Mouse (Mus musculus) cerebellum, adult 2 months (tissue): ENCODE data around the gene Prr13. TPM values are rescaled to one million over a fixed set of nuclear protein-coding genes. Genes with fewer than 3 reads are reported as not detected.

Experiments
- DNase-seq, 2 experiments: peaks; one replicate each; pipeline ENCODE4 v3.0.0; 2021
- H3K27ac ChIP-seq: fragments of 200-500 bp; 2 replicates; pipeline ENCODE4 v1.5.1; 2012; ENCODE audit warnings: low read length, control low read depth, inconsistent platforms; ENCODE audit not compliant: insufficient read depth
- H3K27me3 ChIP-seq: fragments of 200-500 bp; 2 replicates; pipeline ENCODE4 v1.6.1; 2012; ENCODE audit warnings: inconsistent platforms, mild to moderate bottlenecking, low read length, moderate library complexity; ENCODE audit not compliant: control insufficient read depth, insufficient read depth
- H3K4me1 ChIP-seq: fragments of 200-500 bp; 2 replicates; pipeline ENCODE4 v1.6.1; 2011; ENCODE audit warnings: low read length; ENCODE audit not compliant: control insufficient read depth, insufficient read depth
- H3K4me3 ChIP-seq: fragments of 200-500 bp; replicated peaks from 2 replicates; pipeline ENCODE3; 2011; ENCODE audit warnings: mild to moderate bottlenecking, low read depth, low read length, control low read depth; ENCODE audit not compliant: insufficient read depth
- CTCF ChIP-seq: fragments of 200-500 bp; IDR thresholded peaks from 2 replicates; pipeline ENCODE4 v1.5.1; 2011; ENCODE audit warnings: low read depth, mild to moderate bottlenecking, control low read depth, low read length, moderate library complexity, borderline replicate concordance; ENCODE audit not compliant: insufficient read depth
- POLR2A ChIP-seq: fragments of 200-500 bp; IDR thresholded peaks from 2 replicates; pipeline ENCODE4 v1.6.1; 2011; ENCODE audit warnings: low read length, control low read depth, borderline replicate concordance; ENCODE audit not compliant: insufficient read depth
- WGBS: fragments of 180-500 bp; shearing (Covaris S2); methylation state at CpG from one replicate; pipeline ENCODE4 v1.1.7; 2018; 5-methylcytosine and 5-hydroxymethylcytosine counted together
- polyA plus RNA-seq: library from polyadenylated mRNA; depleted of rRNA; stranded (reverse); fragments of >200 nt; gene quantifications from 2 replicates; pipeline ENCODE4 v1.2.3, GENCODE M21; 2012; rRNA removed

Gene Prr13
- polyA plus RNA-seq, 1 experiment, result 160 TPM

DNA sequence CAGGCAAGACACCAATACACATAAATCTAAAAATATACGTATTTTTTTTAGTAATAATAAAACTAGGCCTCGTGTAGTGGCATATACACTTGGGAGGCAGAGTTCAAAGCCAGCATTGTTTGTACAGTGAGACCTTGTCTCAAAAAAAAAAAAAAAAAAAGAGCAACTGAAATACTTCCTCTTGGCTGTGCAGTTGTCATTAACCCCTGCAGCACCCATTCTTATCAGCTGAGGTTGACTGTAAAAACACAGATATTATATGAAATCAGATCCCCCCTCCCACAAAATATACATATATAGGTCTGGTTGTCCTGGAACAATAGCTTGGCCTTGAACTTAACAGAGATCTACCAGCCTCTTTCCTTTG lies 47.6 kb downstream of the Prr13 start:
- Histone ChIP-seq H3K27me3 (no peaks in the 10 kb centered on the region), H3K4me3 (no peak overlapping the region), H3K27ac (no peak overlapping the region), H3K4me1 (peaks cover 17% of the 10 kb centered on the region)
- TF ChIP-seq POLR2A (no peak), CTCF (no peak)
- DNase-seq, result no peak
- 54% methylated on average over 2 of the region's 2 CpGs for WGBS

DNA sequence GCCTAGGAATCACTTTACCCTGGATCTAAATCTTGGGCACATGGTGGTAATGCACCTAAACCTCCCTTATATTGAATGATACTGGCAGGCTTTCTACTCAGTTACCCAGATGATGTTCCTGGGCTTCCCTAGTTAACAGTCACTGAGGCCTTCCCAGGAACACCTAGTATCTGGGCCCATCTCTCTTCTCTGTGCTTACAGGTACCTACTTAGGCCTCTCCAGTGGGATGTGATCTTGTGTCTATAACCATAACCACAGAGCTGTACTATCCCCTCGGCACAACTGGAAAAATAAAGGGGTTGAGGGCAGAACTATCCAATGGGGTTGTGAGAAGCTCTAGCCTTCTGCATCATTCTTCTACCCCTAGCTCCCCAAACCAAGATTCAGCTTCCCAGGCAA lies 48.0 kb downstream of the Prr13 start:
- no peak for DNase-seq
- TF ChIP-seq CTCF (no peak), POLR2A (no peak)
- WGBS, result 100% methylated on average over 1 of the region's 1 CpGs
- Histone ChIP-seq H3K4me3 (no peak overlapping the region), H3K27me3 (no peaks in the 10 kb centered on the region), H3K4me1 (peaks cover 17% of the 10 kb centered on the region), H3K27ac (no peak overlapping the region)

- Histone ChIP-seq H3K27ac (no peak overlapping the region; the same call in 1 of the 2 replicates), H3K4me3 (no peak overlapping the region), H3K27me3 (no peaks in the 10 kb centered on the region), H3K4me1 (peaks cover 22% of the 10 kb centered on the region)
- TF ChIP-seq POLR2A (no peak), CTCF (no peak)
- no peak for DNase-seq
Observed at GRCm38 (mm10) chr15:102507561-102507960, 48.7 kb downstream of the Prr13 start.

DNA sequence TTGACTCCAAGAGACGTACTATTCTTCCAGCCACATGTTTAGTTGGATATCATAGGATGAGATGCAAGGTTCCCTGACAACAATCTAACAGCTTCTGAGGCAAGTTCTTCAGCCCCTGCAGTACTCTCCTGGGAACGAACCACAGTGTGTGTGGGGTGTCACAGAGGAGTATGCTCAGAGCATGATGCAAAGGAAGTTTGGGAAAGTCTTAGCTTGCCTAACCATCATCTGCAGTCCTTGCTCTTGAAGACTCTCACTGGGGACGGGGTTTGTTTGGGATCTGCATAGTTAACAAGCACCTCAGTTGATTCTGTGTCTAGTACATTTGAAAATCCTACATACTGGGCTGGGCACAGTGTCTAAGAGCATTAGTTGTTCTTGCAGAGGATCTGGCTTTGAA lies 49.5 kb downstream of the Prr13 start:
- DNase-seq, result peak in 1 of 2 experiments; percentile 3
- H3K27me3 ChIP-seq, result no peaks in the 10 kb centered on the region
- peaks cover 29% of the 10 kb centered on the region for H3K4me1 ChIP-seq
- H3K27ac ChIP-seq, result no peak overlapping the region
- H3K4me3 ChIP-seq, result no peak overlapping the region
- TF ChIP-seq POLR2A, result no peak
- TF ChIP-seq CTCF, result no peak
- 67% methylated on average over 3 of the region's 3 CpGs for WGBS

DNA sequence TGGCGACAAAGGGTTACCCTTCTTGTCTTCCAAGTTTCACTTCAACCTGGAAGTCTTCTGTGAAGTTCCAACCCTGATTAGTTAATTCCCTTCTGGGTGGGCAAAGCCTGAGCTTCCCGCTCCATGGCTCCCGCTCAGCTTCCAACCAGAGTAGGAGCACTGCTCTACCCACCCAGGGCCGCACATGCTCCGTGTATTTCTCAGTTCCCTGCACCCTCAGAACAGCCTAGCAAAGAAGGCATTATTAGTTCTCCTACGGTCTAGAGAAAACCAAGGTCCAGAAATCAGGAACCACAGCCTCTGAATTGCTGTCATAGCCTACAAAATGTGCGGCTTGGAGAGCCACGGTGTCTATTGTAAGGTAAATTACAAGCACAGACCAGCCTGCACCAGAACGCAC lies 51.3 kb downstream of the Prr13 start:
- Histone ChIP-seq H3K27ac (peak overlapping the region; percentile 70), H3K27me3 (no peaks in the 10 kb centered on the region), H3K4me1 (peaks cover 27% of the 10 kb centered on the region), H3K4me3 (peak overlapping the region; percentile 71)
- 3% methylated on average over 9 of the region's 9 CpGs for WGBS
- TF ChIP-seq CTCF, result no peak
- TF ChIP-seq POLR2A, result no peak
- no peak for DNase-seq

DNA sequence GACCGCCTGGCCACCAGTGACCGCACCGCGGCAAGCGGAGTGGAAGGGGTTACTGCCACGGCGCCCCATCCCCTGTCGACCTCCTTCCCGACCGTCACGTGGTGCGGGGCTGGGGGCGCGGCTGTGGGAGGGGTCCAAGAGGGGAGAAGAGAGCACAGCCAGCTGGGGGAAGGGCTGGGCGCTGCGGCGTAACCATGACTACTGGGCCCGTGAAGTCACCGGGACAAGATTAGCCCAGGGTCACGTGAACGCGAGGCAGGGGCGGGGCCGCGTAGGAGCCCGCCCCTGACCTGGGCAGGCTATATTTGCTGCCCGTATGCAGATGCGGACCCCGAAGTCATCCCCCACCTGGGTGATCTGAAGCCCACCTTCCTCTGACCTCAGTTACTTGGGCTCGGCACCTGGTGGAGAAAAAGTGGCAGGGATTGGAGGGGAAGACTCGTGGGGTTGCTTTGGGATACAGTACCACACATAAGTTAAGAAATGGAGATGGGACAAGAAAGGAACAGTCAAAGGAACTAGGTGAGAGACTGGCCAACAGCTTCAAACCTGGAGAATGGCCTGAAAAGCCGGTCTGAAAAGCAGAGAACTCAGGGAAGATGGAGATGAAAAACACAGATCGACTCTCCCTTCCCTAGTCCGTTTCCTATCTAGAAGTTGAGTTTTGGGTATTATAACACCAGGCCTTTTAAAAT lies 51.9 kb downstream of the Prr13 start:
- TF ChIP-seq CTCF, result no peak
- no peak for TF ChIP-seq POLR2A
- under 1% methylated on average over 33 of the region's 34 CpGs for WGBS
- H3K27ac ChIP-seq, result peak overlapping the region; percentile 70
- peak; percentile 81 for DNase-seq
- H3K4me3 ChIP-seq, result peak overlapping the region; percentile 71
- H3K27me3 ChIP-seq, result no peaks in the 10 kb centered on the region
- H3K4me1 ChIP-seq, result peaks cover 24% of the 10 kb centered on the region

GRCm38 (mm10) chr15:102511285-102511833 lies 52.5 kb downstream of the Prr13 start:
- TF ChIP-seq POLR2A (no peak), CTCF (no peak)
- H3K4me3 ChIP-seq, result peak overlapping the region; percentile 5
- peak overlapping the region; percentile 70 for H3K27ac ChIP-seq
- DNase-seq, result peak; percentile 31 to 43
- no peaks in the 10 kb centered on the region for H3K27me3 ChIP-seq
- 3% methylated on average over 6 of the region's 6 CpGs for WGBS
- H3K4me1 ChIP-seq, result peaks cover 22% of the 10 kb centered on the region

- Histone ChIP-seq H3K4me1 (peaks cover 22% of the 10 kb centered on the region), H3K27ac (peak overlapping the region; percentile 70; the same call in 1 of the 2 replicates), H3K4me3 (peak overlapping the region; percentile 24), H3K27me3 (no peaks in the 10 kb centered on the region)
- TF ChIP-seq CTCF (no peak), POLR2A (no peak)
- peak in 1 of 2 experiments; percentile 57 for DNase-seq
- WGBS, result 26% methylated on average over 5 of the region's 5 CpGs
Observed at GRCm38 (mm10) chr15:102512010-102512409, 53.2 kb downstream of the Prr13 start.

Other genes with a start within 250 kb of the Prr13 start
- gene Itgb7, start 227.1 kb upstream of the Prr13 start, polyA plus RNA-seq, result 5.2 and 8.4 TPM in 2 replicates
- gene Rarg, start 201.5 kb upstream of the Prr13 start, polyA plus RNA-seq, result 12.8 and 12.9 TPM in 2 replicates
- gene Gm9918, start 188.5 kb upstream of the Prr13 start, polyA plus RNA-seq, result 0.13 and 0.15 TPM in 2 replicates
- 60.9 and 62.3 TPM in 2 replicates for gene Mfsd5, start 179.6 kb upstream of the Prr13 start, polyA plus RNA-seq
- 0.62 and 0.86 TPM in 2 replicates for gene Espl1, start 162.8 kb upstream of the Prr13 start, polyA plus RNA-seq
- gene Pfdn5, start 132.9 kb upstream of the Prr13 start, polyA plus RNA-seq, result 318 and 360 TPM in 2 replicates
- 106 and 110 TPM in 2 replicates for gene Myg1, start 127.3 kb upstream of the Prr13 start, polyA plus RNA-seq
- gene Aaas, start 108.3 kb upstream of the Prr13 start, polyA plus RNA-seq, result 29.7 and 33.1 TPM in 2 replicates
- 1.4 TPM in 2 replicates for gene Sp7, start 91.8 kb upstream of the Prr13 start, polyA plus RNA-seq
- 12.6 and 14.1 TPM in 2 replicates for gene Sp1, start 52.9 kb upstream of the Prr13 start, polyA plus RNA-seq
- gene Amhr2, start 13.7 kb upstream of the Prr13 start, polyA plus RNA-seq, result 3.2 TPM in 2 replicates
- gene Pcbp2, start 11.5 kb downstream of the Prr13 start, polyA plus RNA-seq, result 539 and 562 TPM in 2 replicates
- gene Gm10337, start 44.7 kb downstream of the Prr13 start, polyA plus RNA-seq, result not detected in 2 replicates
- 130 and 149 TPM in 2 replicates for gene Map3k12, start 58.0 kb downstream of the Prr13 start, polyA plus RNA-seq
- 121 and 131 TPM in 2 replicates for gene Tarbp2, start 59.2 kb downstream of the Prr13 start, polyA plus RNA-seq
- 8.5 and 10.4 TPM in 2 replicates for gene Npff, start 65.9 kb downstream of the Prr13 start, polyA plus RNA-seq
- not detected in 2 replicates for gene Gm28047, start 166.0 kb downstream of the Prr13 start, polyA plus RNA-seq
- 66.6 and 74.6 TPM in 2 replicates for gene Atf7, start 166.4 kb downstream of the Prr13 start, polyA plus RNA-seq
- 391 and 398 TPM in 2 replicates for gene Atp5g2, start 213.3 kb downstream of the Prr13 start, polyA plus RNA-seq